Mouse (Mus musculus) cortical plate, adult 2 months (tissue): ENCODE results near the gene Osbpl5.

Experiments used
- CTCF ChIP-seq: fragments of 200-500 bp; IDR thresholded peaks from 2 replicates; pipeline ENCODE4 v1.5.1; 2011; ENCODE audit warnings: mild to moderate bottlenecking, control low read depth, low read length; ENCODE audit not compliant: insufficient read depth; ENCODE audit errors: extremely low read depth
- POLR2A ChIP-seq: fragments of 200-500 bp; IDR thresholded peaks from 2 replicates; pipeline ENCODE4 v1.6.1; 2011; ENCODE audit warnings: mild to moderate bottlenecking, low read length, control low read depth; ENCODE audit not compliant: insufficient read depth; ENCODE audit errors: extremely low read depth

- TF ChIP-seq CTCF (no peak), POLR2A (no peak)
Measured at GRCm38 (mm10) chr7:143723841-143724240, 32.9 kb downstream of the Osbpl5 start.
